ENCODE assay signal across 9 mouse cellular contexts in the genomic region with DNA sequence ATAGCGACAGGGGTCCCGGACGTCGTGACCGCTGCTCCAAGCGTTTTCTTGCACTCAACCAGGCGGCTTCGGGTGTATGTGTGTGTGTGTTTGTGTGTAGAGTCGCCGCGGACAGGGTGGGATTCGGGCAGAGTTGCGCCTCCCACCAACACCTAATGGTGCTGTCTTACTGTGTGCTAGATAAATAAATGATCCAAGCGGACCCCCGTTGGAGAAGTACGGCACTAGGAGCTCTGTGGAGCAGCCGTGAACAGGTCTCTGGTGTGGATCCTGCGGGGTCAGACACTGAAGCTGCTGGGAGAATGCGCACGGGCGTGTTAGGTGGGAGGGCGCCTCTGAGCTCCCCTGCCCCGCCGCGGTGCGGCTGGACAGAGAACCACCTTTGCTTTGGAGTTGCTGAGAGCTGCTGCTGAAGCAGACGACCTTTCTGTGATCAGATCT. TPM values are rescaled to one million over a fixed set of nuclear protein-coding genes. Genes with fewer than 3 reads are reported as not detected.
DNase-seq lines count a peak whose midpoint lies in the region; ATAC-seq and TF ChIP-seq lines count a peak whose summit lies in the region.
"Had no signal": no experiment of that assay in that cellular context is flagged by ENCODE, and none has a peak within 500 bp of the region (broad histone marks: within the 10 kb centered on the region; RNA-seq: fewer than 3 reads in every experiment).

No protein-coding gene starts in this region.

- peak; percentile 23 for DNase-seq in Muller cell, postnatal 12 days (ENCODE audit: inconsistent ontology term)
- DNase-seq in brain, embryonic 14.5 days (ENCODE audit: low read depth): peak; percentile 74
- DNase-seq in left cerebral cortex, adult 11 months (ENCODE audit: low spot score): peak; percentile 27
- peak; percentile 51 for DNase-seq in neural tube, embryonic 11.5 days (ENCODE audit: low spot score)
- DNase-seq in gastrocnemius, postnatal 4 days (ENCODE audit: low spot score in 2 of 2): no peak
- no peak for DNase-seq in urinary bladder, adult 18-20 months (ENCODE audit: low spot score in 2 of 2)

- no peaks in the 10 kb centered on the region for H3K36me3 ChIP-seq in forebrain, embryonic 13.5 days (ENCODE audit: poor library complexity, severe bottlenecking)
- no peaks in the 10 kb centered on the region for H3K36me3 ChIP-seq in neural tube, embryonic 11.5 days (ENCODE audit: control insufficient read depth, insufficient read depth, low read length)

- under 1% methylated on average over 27 of the region's 27 CpGs for WGBS in forebrain, embryonic 13.5 days
- WGBS in neural tube, embryonic 11.5 days: 1% methylated on average over 27 of the region's 27 CpGs

- peaks cover 26% of the 10 kb centered on the region for H3K4me1 ChIP-seq in forebrain, embryonic 13.5 days
- peaks cover 6% of the 10 kb centered on the region for H3K4me1 ChIP-seq in neural tube, embryonic 11.5 days (ENCODE audit: control insufficient read depth, insufficient read depth, low read length)

- H3K4me2 ChIP-seq in forebrain, embryonic 13.5 days: peak overlapping the region; percentile 91
- peak overlapping the region; percentile 79 for H3K4me2 ChIP-seq in neural tube, embryonic 11.5 days (ENCODE audit: low read depth)

- peaks cover 17% of the 10 kb centered on the region for H3K27me3 ChIP-seq in forebrain, embryonic 13.5 days
- peaks cover 43% of the 10 kb centered on the region for H3K27me3 ChIP-seq in neural tube, embryonic 11.5 days (ENCODE audit: control insufficient read depth, insufficient read depth, low read length)

- no peaks in the 10 kb centered on the region for H3K9me3 ChIP-seq in forebrain, embryonic 13.5 days (replicated peaks)
- H3K9me3 ChIP-seq in neural tube, embryonic 11.5 days (ENCODE audit: control insufficient read depth, low read length): no peaks in the 10 kb centered on the region

- H3K4me3 ChIP-seq in forebrain, embryonic 13.5 days: peak overlapping the region; percentile 73
- peak overlapping the region; percentile 59 for H3K4me3 ChIP-seq in neural tube, embryonic 11.5 days (ENCODE audit: low read depth, low read length)
- H3K4me3 ChIP-seq: myocyte had no signal

- ATAC-seq in forebrain, embryonic 13.5 days: peak; percentile 28
- ATAC-seq in neural tube, embryonic 11.5 days (ENCODE audit: insufficient read depth, low FRiP score, low TSS enrichment): peak; percentile 52

- H3K27ac ChIP-seq in forebrain, embryonic 13.5 days: peak overlapping the region; percentile 75
- no peak overlapping the region for H3K27ac ChIP-seq in neural tube, embryonic 11.5 days (ENCODE audit: low read depth, low read length)

- TF ChIP-seq CTCF in brain, embryonic 14.5 days (IDR thresholded peaks at IDR 0.05; ENCODE audit: borderline replicate concordance, extremely low read depth, insufficient read depth, insufficient read length): 0 out of 2 replicates have a peak, but pooled peaks have one; percentile 4

- no peak for TF ChIP-seq POLR2A in brain, embryonic 14.5 days (IDR thresholded peaks at IDR 0.05; ENCODE audit: borderline replicate concordance, extremely low read depth, insufficient read depth, insufficient read length, poor library complexity, severe bottlenecking)

- peak overlapping the region; percentile 84 for H3K9ac ChIP-seq in forebrain, embryonic 13.5 days
- peak overlapping the region; percentile 65 for H3K9ac ChIP-seq in neural tube, embryonic 11.5 days (ENCODE audit: low read length)

RNA-seq across cellular contexts. Expression of a gene that starts 0.9 kb away (rescaled TPM):
- 11.9 and 22.3 TPM in 2 replicates for polyA plus RNA-seq in brain, embryonic 14.5 days (2012; rRNA removed)
- polyA plus RNA-seq in forebrain, embryonic 13.5 days (2015; fragmentation: Nextera tagmentation; extraction: Ambion mirVana): 3.5 and 3.7 TPM in 2 replicates
- 1.5 and 1.6 TPM in 2 replicates for polyA plus RNA-seq in neural tube, embryonic 11.5 days (2014; fragmentation: Nextera tagmentation; extraction: Ambion mirVana)
- total RNA-seq in gastrocnemius, postnatal 4 days (2021): under 1 TPM; 0.08 to 0.10 TPM
- total RNA-seq: common myeloid progenitor, adult 5-6 weeks had no signal
- polyA plus RNA-seq: myocyte had no signal

Comparison
In these comparisons a context has a peak if more than half of its experiments do, and no peak if none do; other contexts are left out.
1. DNase-seq: peak in Muller cell, postnatal 12 days (single experiment), brain, embryonic 14.5 days (single experiment), left cerebral cortex, adult 11 months (single experiment) and neural tube, embryonic 11.5 days (single experiment); none in gastrocnemius, postnatal 4 days (0 of 2) and urinary bladder, adult 18-20 months (0 of 2).